Mouse (Mus musculus): ENCODE data around the gene Bbip1.
"Not testable (repeated sequence)": the region's sequence is repeated elsewhere in the genome, so short reads cannot be mapped to it uniquely, and the experiment has no call there.

The Bbip1 gene

DNA sequence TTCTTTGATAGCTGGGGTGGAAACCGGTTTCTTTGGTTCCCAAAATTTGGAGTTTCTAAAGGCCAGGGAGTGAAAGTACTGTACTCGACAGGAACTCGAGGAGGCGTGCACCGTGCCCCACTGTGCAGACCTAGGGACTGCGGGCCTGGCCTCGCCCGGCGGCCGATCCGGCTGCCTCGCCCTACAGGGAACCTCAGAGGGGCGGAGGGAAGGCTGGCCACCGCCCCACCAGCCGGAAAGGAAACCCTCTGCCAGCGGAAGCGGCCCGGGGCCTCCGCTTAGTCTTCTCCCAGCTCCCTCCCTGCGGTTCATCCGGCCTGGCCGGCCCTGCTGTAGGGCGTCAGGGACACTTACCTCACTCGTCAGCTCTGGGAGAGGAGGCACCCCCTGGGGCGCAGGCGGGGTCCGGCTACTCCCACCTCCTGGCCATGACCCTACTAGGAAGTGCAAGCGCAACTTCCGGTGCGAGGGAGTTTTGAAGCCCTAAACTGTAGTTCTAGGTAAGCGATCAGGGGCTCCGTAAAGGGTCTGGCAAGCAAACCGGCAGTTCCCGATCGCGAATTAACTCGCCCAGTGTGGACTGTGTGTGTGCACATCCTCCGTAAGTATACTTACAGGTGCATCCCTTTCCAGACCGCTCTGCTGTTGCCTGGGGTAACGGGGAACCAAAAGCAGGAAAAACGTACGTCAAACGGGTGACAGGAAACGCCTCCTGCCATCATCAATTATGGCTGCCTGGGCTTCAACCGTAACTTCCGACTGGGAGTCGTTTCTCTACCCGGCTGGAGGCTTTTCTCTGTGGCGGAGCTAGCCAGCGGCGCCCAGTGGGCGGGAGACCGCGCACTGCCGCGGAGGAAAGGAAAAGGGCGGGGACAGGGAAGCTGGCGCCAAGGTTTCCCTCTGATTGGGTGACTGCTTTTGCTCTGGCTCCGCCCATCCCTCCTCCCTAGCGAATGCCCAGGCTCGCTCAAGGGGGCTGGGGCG is at the start of gene Bbip1, which contains the start of gene Shoc2:
Gene Bbip1, minus strand, starts transcription at position 826 of the 984 bp plus-strand sequence.
Gene Shoc2, plus strand, starts transcription at position 505 of the 984 bp plus-strand sequence.
- peak; percentile 98 for DNase-seq (ENCODE audit: low read depth, low spot score)

DNA sequence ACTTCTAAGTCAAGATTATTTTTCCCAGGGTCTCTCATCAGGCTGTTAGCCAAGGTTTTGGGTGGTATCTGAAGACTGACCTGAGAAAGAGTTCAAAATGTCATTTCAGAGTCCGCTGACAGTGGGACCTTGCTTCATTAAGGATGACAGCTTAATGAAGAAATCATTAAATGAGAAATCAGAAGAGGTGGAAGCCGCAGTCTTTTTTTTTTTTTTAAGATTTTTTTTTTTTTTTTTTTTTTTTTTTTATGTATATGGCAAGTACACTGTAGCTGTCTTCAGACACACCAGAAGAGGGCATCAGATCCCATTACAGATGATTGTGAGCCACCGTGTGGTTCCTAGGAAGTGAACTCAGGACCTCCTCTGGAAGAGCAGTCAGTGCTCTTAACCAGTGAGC is 49.4 kb upstream of the Bbip1 start:
- DNase-seq (ENCODE audit: low read depth, low spot score): no peak

DNA sequence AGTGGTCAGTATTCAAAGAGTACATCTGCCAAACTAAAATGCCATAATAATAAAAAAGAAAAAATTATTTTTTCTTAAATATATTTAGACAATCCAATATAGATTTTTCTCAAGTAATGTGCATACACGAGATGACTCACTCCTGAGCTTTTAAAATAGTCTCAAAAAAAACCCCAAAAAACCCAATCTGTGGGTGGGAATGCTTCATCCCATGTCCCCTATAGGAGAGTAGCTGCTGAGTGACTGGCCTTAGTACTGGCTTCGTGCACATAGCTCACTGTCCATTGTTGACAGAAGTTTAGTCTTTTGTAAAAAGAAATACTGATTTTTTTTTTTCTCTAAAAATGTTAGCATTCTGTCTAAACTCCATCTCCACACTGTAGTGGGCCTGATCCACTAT is 46.1 kb upstream of the Bbip1 start:
- DNase-seq (ENCODE audit: low read depth, low spot score): no peak

DNA sequence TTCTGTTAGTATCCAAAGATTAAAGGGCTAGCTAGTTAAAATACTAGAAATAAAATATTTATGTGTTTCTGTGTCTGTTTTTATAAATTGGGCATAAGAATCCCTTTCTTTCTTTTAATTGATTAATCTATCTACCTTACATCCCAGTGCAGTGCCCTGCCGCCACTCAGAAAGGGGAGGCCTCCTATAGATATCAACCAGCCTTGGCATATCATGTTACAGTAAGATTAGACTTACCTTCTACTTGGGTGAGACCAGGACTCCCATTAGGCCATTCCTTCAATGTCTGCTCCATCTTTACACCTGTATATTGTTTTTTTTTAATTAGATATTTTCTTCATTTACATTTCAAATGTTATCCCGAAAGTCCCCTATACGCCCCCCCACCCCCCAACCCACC is 40.2 kb upstream of the Bbip1 start:
- no peak for DNase-seq (ENCODE audit: low read depth, low spot score)

DNA sequence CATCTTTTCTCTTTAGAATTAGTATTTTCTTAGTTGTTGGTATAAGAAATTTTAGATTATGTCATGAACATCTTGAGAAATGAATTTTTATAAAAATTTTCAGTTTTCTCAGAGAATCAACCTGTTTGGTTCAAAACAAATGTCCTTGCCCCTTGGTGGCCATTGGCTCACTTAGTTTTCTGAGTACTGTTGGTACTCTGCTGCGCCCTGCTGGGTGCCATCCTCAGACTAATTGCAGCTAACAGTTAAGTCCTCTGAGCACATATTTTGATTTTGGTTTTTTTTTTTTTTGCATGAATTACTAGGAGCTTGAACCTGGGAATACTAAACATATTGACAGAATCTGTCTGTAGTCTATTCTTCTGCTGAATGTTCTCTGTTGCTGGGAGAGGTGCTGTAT is 38.9 kb upstream of the Bbip1 start:
- no peak for DNase-seq (ENCODE audit: low read depth, low spot score)

DNA sequence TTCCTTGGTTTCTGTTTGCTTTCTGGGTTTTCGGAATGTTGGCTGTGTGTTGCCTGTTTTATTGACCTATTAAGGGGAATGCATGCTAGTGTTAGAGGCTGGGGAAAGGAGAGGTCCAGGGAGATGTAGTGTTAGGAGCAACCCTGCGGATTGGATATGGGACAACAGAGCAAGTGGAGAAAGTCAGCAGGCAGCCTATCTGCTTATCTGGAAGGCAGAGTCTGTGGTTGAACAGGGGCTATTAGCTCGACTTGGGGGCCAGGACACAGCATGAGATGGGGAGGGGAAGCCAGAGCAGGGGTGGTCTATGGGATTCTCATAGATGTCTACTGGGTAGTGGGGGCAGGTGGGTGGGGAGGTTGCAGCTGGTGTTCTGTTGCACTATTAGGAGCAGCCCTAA is 37.6 kb upstream of the Bbip1 start:
- no peak for DNase-seq (ENCODE audit: low read depth, low spot score)

DNA sequence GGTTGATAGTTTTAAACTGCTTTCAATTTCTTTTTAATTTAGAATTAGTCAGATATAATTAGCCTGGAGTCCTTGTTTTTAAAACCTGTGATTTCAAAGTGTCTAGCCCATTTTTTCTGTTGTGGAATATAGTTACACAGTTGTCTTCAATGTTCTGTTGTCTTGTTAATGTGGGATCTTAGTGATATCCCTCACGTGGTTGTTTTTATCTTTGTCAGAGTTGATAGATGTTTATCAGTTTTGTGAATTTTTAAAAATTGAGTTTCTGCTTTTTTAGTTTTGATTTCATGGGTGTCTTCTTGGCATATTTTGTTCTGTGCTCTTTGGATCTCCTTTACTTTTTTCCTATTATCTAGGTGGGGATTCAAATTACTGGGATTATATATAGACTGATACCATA is 29.2 kb upstream of the Bbip1 start:
- no peak for DNase-seq (ENCODE audit: low read depth, low spot score)

DNA sequence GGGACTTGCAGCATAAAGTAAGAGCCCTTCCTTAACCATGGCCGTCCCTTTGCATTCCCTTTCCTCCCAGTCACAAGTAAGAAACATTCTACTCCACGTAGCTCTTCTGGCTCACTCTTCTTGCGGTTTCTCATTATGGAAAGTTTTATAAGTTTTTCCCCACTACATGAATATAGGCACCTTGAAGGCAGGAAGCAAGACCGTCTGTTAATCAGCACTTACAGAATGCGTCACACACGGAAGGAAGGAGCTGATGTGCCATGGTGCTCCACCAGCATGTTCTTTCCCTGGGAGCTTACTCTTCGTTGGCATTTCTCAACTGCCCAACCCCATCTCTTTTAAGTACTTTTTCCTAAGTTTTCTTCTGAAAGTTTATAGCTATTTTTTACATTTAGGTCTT is 27.5 kb upstream of the Bbip1 start:
- DNase-seq (ENCODE audit: low read depth, low spot score): no peak

DNA sequence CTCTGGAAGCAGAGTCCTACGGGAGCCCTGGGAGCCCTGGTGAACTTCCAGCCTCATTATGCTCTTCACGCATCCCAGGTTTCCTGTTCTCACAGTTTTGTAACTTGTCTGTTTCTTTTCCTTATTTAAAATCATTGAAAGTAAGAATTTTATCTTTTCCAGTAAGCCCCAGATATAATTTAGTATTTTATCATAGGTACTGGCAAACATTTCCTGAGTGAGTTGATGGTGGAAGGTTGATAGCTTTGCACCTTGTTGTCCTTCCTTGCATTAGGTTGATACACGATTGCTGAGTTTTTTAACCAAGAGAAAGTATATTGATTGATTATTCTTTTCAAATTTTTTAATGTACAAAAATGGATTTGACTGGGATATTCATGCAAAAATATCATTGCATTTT is 24.8 kb upstream of the Bbip1 start:
- no peak for DNase-seq (ENCODE audit: low read depth, low spot score)

DNA sequence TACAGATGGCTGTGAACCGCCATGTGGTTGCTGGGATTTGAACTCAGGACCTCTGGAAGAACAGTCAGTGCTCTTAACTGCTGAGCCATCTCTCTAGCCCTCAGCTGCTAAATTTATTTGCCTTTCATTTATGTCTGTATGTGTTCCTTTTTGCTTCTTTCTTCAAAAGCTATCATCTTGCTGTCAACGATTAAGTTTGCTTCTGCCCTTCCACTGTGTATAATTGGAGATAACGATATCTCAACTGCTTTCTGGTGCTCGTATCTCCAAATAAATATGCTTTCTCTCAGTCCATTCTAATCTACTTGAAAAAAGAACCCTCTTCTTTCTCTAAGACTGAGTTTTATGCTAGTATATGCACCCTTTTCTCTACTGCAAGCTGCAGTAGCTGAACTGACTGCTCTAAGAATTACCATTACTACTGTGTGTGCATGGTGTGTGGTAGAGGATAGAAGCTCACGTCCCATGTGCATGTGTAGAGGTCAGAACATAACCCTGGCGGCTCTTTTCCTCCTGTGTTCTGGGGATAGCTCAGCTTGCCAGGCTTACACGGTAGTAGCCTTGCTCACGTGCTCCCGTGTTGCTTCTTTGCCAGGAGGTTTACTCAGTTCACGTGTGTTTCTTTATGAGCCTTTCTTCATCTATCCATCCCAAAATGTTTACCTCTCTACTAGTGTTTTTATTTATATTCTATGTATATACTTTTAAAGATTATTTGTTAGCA is 20.6 kb upstream of the Bbip1 start:
- DNase-seq (ENCODE audit: low read depth, low spot score): no peak

DNA sequence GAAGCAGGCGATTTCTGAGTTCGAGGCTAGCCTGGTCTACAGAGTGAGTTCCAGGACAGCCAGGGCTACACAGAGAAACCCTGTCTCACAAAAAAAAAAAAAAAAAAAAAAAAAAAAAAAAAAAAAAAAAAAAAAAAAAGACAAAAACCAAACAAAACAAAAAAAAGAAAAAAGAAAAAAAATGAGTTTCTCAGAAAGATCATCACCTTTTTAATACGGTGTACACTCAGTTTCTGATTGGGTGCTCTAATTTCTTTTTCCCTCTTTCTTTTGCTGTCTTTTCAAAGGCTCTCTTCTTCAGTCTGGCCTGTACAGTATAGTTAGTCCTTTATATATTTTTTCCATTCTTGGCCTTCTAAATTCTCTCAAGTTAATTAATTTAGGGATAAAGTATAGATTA is 19.9 kb upstream of the Bbip1 start:
- DNase-seq (ENCODE audit: low read depth, low spot score): not testable (repeated sequence)

DNA sequence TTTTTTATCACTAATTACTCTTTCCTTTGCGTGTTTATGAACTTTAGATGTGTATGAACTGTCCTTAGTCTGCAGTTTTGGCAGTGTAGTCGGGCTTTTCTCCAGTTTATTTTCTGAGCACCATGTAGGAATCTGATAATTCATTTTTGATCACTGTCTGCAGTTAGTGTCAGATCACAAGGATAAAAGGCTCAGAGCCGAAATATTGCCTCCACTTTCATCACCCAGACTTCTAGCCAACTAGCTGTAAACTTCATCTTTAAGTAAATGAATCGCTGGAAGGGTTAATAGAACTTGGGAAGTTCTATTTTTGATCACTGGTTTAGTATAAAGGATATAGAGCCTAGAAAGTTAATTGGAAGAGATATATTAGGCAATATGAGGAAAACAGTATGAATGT is 18.1 kb upstream of the Bbip1 start:
- no peak for DNase-seq (ENCODE audit: low read depth, low spot score)

DNA sequence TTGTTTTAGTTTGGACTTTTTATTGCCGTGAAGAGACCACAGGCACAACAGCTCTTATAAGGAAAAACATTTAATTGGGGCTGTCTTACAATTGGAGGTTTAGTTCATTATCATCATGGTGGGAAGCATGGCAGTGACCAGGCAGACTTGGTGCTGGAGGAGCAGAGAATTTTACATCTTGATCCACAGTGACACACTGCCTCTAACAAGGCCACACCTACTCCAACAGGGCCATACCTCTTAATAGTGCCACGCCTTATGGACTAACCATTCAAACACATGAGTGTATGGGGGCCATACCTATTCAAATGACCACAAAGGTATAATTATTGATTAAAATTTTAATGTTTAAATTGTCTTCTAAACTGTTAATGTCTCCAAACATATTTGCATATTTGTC is 13.1 kb upstream of the Bbip1 start:
- no peak for DNase-seq (ENCODE audit: low read depth, low spot score)

DNA sequence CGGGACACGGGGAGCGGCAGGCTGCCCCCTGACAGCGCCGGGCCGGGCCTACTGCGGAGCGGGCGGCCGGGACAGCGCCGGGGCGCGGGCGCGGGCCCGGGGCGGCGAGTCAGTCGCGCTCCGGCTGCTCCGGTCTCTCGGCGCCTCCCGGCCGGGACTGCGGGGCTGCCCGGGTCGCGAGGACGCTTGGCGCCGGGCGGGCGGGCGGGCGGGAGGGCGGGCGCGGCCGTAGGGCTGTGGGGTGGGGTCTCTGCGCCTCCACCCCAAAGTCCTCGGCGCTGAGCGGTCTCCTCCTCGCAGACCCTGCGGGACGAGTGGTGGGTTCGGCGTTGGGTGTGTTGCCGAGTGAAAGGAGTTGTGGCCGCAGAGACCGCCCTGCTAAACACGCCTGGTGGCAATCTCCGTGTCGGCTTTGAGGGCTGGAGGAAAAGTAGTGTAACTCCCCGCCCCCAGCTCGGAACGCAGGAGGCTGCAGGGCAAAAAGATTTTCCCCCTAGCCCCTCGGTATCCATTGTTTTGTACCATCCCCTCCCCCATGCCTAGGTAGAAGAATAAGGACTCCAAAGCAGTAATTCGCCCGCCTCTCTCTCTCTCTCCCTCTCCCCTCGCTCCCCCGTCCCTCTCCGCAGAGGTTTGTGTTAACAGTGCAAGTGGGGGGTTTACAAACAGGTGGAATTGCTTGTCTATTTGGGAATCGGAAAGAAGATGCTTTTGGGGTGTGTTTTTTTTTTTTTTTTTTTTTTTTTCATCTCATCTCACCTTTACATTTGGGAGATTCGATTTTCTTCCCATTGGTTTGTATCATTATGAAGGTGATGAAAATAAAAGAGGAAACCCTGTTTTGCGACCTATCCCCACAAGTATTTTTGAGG is 980 bp upstream of the Bbip1 start:
- no peak for DNase-seq (ENCODE audit: low read depth, low spot score)

DNA sequence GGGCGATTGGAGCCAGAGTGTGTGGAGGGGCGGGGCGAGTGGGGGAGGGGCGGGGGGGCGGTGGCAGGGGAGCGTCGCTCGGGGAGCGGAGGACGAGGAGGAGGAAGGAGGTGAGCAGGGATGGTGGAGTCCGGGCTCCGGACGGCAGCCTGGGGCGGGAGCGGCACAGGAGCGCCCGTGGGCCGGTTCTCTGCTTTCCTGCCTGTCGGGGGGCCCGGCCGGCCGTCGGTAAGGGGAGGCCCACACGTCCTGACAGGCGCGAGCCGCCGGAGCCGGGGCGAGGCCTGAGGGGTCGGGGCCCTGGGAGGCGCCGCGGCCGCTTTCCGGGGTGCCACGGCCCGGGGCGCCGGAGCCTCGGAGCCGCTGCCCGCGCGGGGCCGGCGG is 351 bp upstream of the Bbip1 start:
- no peak for DNase-seq (ENCODE audit: low read depth, low spot score)

DNA sequence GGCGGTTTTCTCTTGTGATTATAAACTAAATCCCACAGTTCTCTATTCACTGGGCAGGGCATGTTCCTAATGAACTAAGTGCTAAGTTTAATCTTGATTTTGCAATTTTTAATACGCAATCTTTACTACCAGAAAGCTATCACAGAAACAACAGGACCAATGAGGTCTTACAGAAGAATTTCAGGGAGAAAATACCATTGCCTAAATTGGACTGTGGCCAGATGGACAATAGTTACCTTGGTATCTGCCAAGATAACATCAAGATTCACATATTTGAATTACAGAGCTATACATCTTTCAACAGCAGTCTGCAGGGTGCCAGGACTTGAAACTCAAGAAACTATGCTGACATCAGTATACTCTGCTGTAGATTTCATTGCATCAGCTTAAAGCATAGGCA is 2.1 kb downstream of the Bbip1 start:
- no peak for DNase-seq (ENCODE audit: low read depth, low spot score)

DNA sequence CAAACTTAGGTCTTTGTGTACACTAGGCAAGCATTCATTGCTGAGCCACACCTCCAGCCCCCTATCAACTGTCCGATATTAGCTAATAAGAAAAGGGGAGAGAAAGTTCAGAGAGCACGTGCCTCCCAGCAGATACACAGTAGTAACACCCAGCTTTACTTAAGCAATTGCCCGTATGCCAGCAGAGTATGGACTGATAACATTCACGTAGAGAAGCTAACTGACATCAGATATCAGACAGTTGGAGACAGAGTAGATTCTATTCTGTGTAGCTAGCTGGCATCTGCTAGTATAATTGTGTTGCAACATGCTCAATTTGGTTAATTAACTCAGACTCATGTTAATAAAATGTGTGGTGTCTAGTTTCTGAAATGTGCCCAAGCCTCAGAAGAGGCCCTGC is 3.3 kb downstream of the Bbip1 start:
- no peak for DNase-seq (ENCODE audit: low read depth, low spot score)

DNA sequence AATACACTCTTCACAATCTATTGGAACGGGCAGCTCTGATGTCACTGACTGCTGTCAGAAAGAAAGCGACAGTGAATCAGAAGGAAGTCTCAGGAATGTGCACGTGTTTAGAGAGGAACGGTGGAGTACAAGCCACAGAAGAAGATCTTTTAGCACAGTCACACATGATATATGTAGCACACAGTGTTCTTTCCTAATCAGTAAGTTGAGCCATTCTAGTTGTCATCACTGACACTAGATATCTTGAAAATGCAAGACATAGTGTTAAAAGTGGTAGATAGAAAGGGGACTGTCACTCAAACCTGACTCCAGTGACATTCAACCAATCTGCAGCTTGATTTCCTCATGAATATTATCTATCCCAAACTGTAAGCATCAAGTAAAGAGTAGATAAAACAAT is 5.0 kb downstream of the Bbip1 start:
- no peak for DNase-seq (ENCODE audit: low read depth, low spot score)

DNA sequence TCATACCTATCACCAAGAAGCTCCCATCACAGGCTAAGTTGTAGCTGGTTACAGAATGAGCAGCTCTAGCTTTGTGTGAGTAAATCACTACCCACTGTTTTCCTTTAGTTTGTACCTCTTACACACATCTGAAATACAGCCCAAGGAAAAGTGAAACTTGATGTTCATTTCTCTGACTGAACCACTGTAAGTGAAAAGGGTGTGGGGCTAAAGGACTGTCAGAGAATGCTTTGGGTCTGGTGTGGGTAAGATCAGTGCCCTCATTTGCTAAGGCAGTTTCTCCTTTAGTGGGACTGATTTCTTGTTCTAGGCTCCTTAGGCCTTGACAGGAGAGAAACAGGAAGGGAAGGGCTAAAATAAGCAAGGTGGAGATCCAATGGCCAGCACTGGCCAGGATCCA is 10.4 kb downstream of the Bbip1 start:
- DNase-seq (ENCODE audit: low read depth, low spot score): no peak

DNA sequence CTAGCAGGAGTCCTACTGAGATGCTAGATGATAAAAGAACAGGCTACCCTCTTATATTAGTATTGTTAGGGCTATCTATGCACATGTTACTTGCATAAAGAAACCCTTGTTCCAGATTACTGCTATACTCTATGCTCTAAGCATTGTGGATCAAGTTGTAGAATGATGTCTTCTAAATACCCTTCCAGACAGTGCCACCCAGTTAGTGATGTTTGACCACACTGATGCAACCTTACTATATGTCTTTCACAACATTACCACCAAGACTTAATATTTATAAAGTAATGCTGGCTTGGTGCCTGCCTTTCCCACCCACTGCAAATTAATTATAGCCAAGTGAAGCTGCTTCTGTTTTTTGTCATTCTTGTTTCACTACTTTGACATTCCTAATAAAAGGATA is 11.4 kb downstream of the Bbip1 start:
- DNase-seq (ENCODE audit: low read depth, low spot score): no peak

DNA sequence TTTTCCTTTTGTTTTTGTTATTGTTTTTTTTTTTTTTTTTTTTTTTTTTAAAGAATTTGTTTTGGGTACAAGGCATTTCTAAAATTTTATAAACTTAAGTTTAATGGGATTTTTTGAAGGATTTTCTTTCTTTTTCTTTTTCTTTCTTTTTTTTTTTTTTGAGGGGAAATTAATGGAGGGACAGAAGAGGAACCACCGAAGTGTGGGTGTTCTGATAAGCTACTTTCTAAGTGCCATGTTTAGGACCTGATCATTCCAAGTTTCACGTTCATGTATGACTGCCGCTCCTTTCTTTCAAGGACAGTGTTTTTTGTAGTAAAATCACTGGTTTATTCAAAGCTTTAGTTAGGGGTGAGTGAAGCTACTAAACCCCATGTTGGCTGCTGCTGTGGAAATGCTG is 15.2 kb downstream of the Bbip1 start:
- no peak for DNase-seq (ENCODE audit: low read depth, low spot score)

DNA sequence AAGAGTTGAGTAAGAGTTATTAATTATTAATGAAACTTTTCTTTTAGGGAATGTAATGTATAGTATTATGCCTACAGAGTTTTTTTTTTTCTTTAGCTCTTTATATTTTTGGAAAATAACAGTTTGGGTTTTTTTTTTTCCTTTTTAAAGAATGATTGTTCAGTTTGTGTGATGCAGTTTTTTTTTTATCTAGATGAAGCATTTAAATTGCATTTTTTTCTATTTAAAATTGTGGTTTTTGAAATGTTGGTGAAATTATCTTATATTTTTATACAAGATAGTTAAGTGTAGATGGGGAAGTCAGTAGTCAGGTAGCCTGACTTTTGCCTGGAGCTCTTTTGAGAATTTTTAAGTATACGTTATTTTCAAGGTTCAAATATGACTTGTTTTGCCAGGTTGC is 17.7 kb downstream of the Bbip1 start:
- no peak for DNase-seq (ENCODE audit: low read depth, low spot score)

Measured in embryo, embryonic 11.5 days (tissue).